Mouse (Mus musculus) liver, embryonic 14.5 days (tissue): ENCODE measurements around the gene Gm44790. TPM values are rescaled to one million over a fixed set of nuclear protein-coding genes. Genes with fewer than 3 reads are reported as not detected.
A peak's percentile ranks its signal among the peaks of the same experiment; 100 is the strongest.

Experiments used
- ATAC-seq: fragments of 200-750 bp; cut with Nextera tagmentation; 2 replicates; pipeline ENCODE4 v1.8.0; 2017; ENCODE audit warnings: moderate number of reproducible peaks, mild to moderate bottlenecking, moderate library complexity; ENCODE audit not compliant: insufficient read depth
- DNase-seq, 3 experiments: peaks; one replicate each; pipeline ENCODE4 v3.0.0-alpha.2; 2012 to 2013; ENCODE audit warnings: low read depth in 3 of 3, low spot score in 3 of 3
- H3K27ac ChIP-seq: fragments of 300-500 bp; sonication (generic); 2 replicates; pipeline ENCODE4 v1.5.1; 2014; ENCODE audit warnings: moderate library complexity, mild to moderate bottlenecking, control low read depth, inconsistent platforms
- H3K27me3 ChIP-seq: fragments of 300-500 bp; sonication (generic); 2 replicates; pipeline ENCODE4 v1.6.1; 2014; ENCODE audit warnings: mild to moderate bottlenecking, low read length, moderate library complexity; ENCODE audit not compliant: control insufficient read depth, insufficient read depth
- H3K36me3 ChIP-seq: fragments of 300-500 bp; sonication (generic); replicated peaks from 2 replicates; pipeline ENCODE4 v1.6.1; 2014; ENCODE audit warnings: low read depth; ENCODE audit not compliant: control insufficient read depth, insufficient read depth
- H3K4me1 ChIP-seq, 2 experiments: fragments of 200-500 bp in 1 of 2; fragments of 300-500 bp in 1 of 2; sonication (generic) in 1 of 2; replicated peaks; 2 replicates each; pipeline ENCODE4 v1.6.1; 2012 to 2014; ENCODE audit warnings: antibody characterized with exemption in 1 of 2, inconsistent platforms in 1 of 2, low read length in 1 of 2; ENCODE audit not compliant: control insufficient read depth in 2 of 2, insufficient read depth in 2 of 2
- H3K4me2 ChIP-seq: fragments of 300-500 bp; sonication (generic); 2 replicates; pipeline ENCODE4 v1.6.1; 2014; ENCODE audit warnings: low read depth, mild to moderate bottlenecking, control low read depth, moderate library complexity
- H3K4me3 ChIP-seq, 2 experiments: fragments of 200-500 bp in 1 of 2; fragments of 300-500 bp in 1 of 2; sonication (generic) in 1 of 2; 2 replicates each; pipeline ENCODE4 v1.5.1; 2012 to 2014; ENCODE audit warnings: low read depth in 2 of 2, low read length in 2 of 2, mild to moderate bottlenecking in 2 of 2, control low read depth in 1 of 2, inconsistent platforms in 1 of 2, moderate library complexity in 1 of 2; ENCODE audit not compliant: insufficient read depth in 1 of 2
- H3K9ac ChIP-seq: fragments of 300-500 bp; sonication (generic); replicated peaks from 2 replicates; pipeline ENCODE4 v1.6.1; 2014; ENCODE audit warnings: mild to moderate bottlenecking, control low read depth, moderate library complexity
- H3K9me3 ChIP-seq: fragments of 300-500 bp; sonication (generic); 2 replicates; pipeline ENCODE4 v1.6.1; 2016; ENCODE audit warnings: low read length, mixed read lengths; ENCODE audit not compliant: control insufficient read depth
- CTCF ChIP-seq: IDR thresholded peaks from 2 replicates; pipeline ENCODE4 v1.5.1; 2016; ENCODE audit warnings: antibody characterized with exemption, low read depth, control low read depth
- EP300 ChIP-seq: IDR thresholded peaks from 2 replicates; pipeline ENCODE4 v1.6.1; 2016; ENCODE audit warnings: antibody characterized with exemption, low read depth
- WGBS: fragments of 180-500 bp; shearing (Covaris S2); extraction: QIAGEN DNeasy Blood & Tissue Kit; methylation state at CpG from one replicate; pipeline ENCODE4 v1.1.7; 2014; ENCODE audit not compliant: insufficient replicate concordance; 5-methylcytosine and 5-hydroxymethylcytosine counted together
- polyA plus RNA-seq, 2 experiments: library from polyadenylated mRNA; depleted of rRNA in 1 of 2; stranded (reverse) in 1 of 2; unstranded in 1 of 2; fragments of >200 nt; fragmentation: Nextera tagmentation in 1 of 2; extraction: Ambion mirVana in 1 of 2; gene quantifications; 2 replicates each; pipeline versions ENCODE4 v1.2.1 to v1.2.3; 2012 to 2014

Gm44790 gene
- polyA plus RNA-seq, 2 experiments = 0.11 TPM; not detected in 1

- Histone ChIP-seq H3K9ac (no peak overlapping the region), H3K4me3 (no peak overlapping the region), H3K27ac (no peak overlapping the region), H3K4me2 (no peak overlapping the region), H3K9me3 (peaks cover 2% of the 10 kb centered on the region), H3K36me3 (no peaks in the 10 kb centered on the region), H3K4me1 (peaks cover 0 to 21% of the 10 kb centered on the region in 2 experiments; a peak in 2 of 4 replicates), H3K27me3 (no peaks in the 10 kb centered on the region)
- DNase-seq (no peak), ATAC-seq (no peak)
- no peak for TF ChIP-seq CTCF
- no peak for TF ChIP-seq EP300
- 19% methylated on average over 13 of the region's 13 CpGs for WGBS
Observed at GRCm38 (mm10) chr6:86493469-86494263, 67.2 kb downstream of the Gm44790 start.

- H3K9me3 ChIP-seq = peaks cover 2% of the 10 kb centered on the region
- peak; percentile 59 for TF ChIP-seq CTCF
- no peak for TF ChIP-seq EP300
- peaks cover 0 to 24% of the 10 kb centered on the region in 2 experiments; a peak in 2 of 4 replicates for H3K4me1 ChIP-seq
- no peaks in the 10 kb centered on the region for H3K27me3 ChIP-seq
- no peak overlapping the region for H3K27ac ChIP-seq
- DNase-seq (no peak), ATAC-seq (no peak)
- H3K4me3 ChIP-seq = no peak overlapping the region
- 74% methylated on average over 7 of the region's 7 CpGs for WGBS
- H3K9ac ChIP-seq = no peak overlapping the region
- no peak overlapping the region for H3K4me2 ChIP-seq
- no peaks in the 10 kb centered on the region for H3K36me3 ChIP-seq
Observed at GRCm38 (mm10) chr6:86494767-86495166, 68.3 kb downstream of the Gm44790 start.

Other genes starting within 250 kb of the Gm44790 start
- gene Tgfa, start 231.4 kb upstream of the Gm44790 start, polyA plus RNA-seq (2012; rRNA removed) = 0.96 and 0.99 TPM in 2 replicates
- 1.7 and 2.2 TPM in 2 replicates for gene Tgfa, start 231.4 kb upstream of the Gm44790 start, polyA plus RNA-seq (2014; fragmentation: Nextera tagmentation; extraction: Ambion mirVana)
- gene Fam136a, start 61.0 kb upstream of the Gm44790 start, polyA plus RNA-seq (2012; rRNA removed) = 15.5 and 27.6 TPM in 2 replicates
- gene Fam136a, start 61.0 kb upstream of the Gm44790 start, polyA plus RNA-seq (2014; fragmentation: Nextera tagmentation; extraction: Ambion mirVana) = 62.8 and 64.8 TPM in 2 replicates
- 91.4 and 135 TPM in 2 replicates for gene Snrpg, start 55.4 kb upstream of the Gm44790 start, polyA plus RNA-seq (2012; rRNA removed)
- gene Snrpg, start 55.4 kb upstream of the Gm44790 start, polyA plus RNA-seq (2014; fragmentation: Nextera tagmentation; extraction: Ambion mirVana) = 440 and 462 TPM in 2 replicates
- gene Pcyox1, start 29.5 kb upstream of the Gm44790 start, polyA plus RNA-seq (2012; rRNA removed) = 17.7 and 22.0 TPM in 2 replicates
- 37.7 and 39.4 TPM in 2 replicates for gene Pcyox1, start 29.5 kb upstream of the Gm44790 start, polyA plus RNA-seq (2014; fragmentation: Nextera tagmentation; extraction: Ambion mirVana)
- gene Tia1, start 22.4 kb upstream of the Gm44790 start, polyA plus RNA-seq (2012; rRNA removed) = 13.5 and 14.7 TPM in 2 replicates
- gene Tia1, start 22.4 kb upstream of the Gm44790 start, polyA plus RNA-seq (2014; fragmentation: Nextera tagmentation; extraction: Ambion mirVana) = 16.0 and 16.9 TPM in 2 replicates
- gene C87436, start 11.7 kb downstream of the Gm44790 start, polyA plus RNA-seq (2012; rRNA removed) = 4.7 and 6.2 TPM in 2 replicates
- 10.5 and 10.7 TPM in 2 replicates for gene C87436, start 11.7 kb downstream of the Gm44790 start, polyA plus RNA-seq (2014; fragmentation: Nextera tagmentation; extraction: Ambion mirVana)
- 124 and 136 TPM in 2 replicates for gene Pcbp1, start 99.7 kb downstream of the Gm44790 start, polyA plus RNA-seq (2012; rRNA removed)
- gene Pcbp1, start 99.7 kb downstream of the Gm44790 start, polyA plus RNA-seq (2014; fragmentation: Nextera tagmentation; extraction: Ambion mirVana) = 188 and 220 TPM in 2 replicates
- 0.26 and 0.33 TPM in 2 replicates for gene Asprv1, start 201.5 kb downstream of the Gm44790 start, polyA plus RNA-seq (2012; rRNA removed)
- gene Asprv1, start 201.5 kb downstream of the Gm44790 start, polyA plus RNA-seq (2014; fragmentation: Nextera tagmentation; extraction: Ambion mirVana) = 0.23 and 0.28 TPM in 2 replicates
- 17.8 and 18.7 TPM in 2 replicates for gene Mxd1, start 242.5 kb downstream of the Gm44790 start, polyA plus RNA-seq (2012; rRNA removed)
- 30.3 and 32.5 TPM in 2 replicates for gene Mxd1, start 242.5 kb downstream of the Gm44790 start, polyA plus RNA-seq (2014; fragmentation: Nextera tagmentation; extraction: Ambion mirVana)